Mouse (Mus musculus): ENCODE data around the gene Dusp16. TPM values are rescaled to one million over a fixed set of nuclear protein-coding genes. Genes with fewer than 3 reads are reported as not detected.
A peak's percentile ranks its signal among the peaks of the same experiment; 100 is the strongest.
"Not testable (repeated sequence)": the region's sequence is repeated elsewhere in the genome, so short reads cannot be mapped to it uniquely, and the experiment has no call there.

Dusp16 gene
- polyA plus RNA-seq, 1 experiment from 2014 or later, result 4.4 TPM

- no peak overlapping the region for H3K4me2 ChIP-seq
- no peak overlapping the region for H3K27ac ChIP-seq
- no peak overlapping the region for H3K4me3 ChIP-seq
- H3K9ac ChIP-seq, result no peak overlapping the region
- H3K9me3 ChIP-seq, result no peaks in the 10 kb centered on the region
- 91% methylated on average over 6 of the region's 6 CpGs for WGBS
- ATAC-seq (replicated peaks), result no peak
- no peaks in the 10 kb centered on the region for H3K27me3 ChIP-seq (replicated peaks)
- no peaks in the 10 kb centered on the region for H3K36me3 ChIP-seq (replicated peaks)
- H3K4me1 ChIP-seq, result no peaks in the 10 kb centered on the region
These were observed 91.2 kb downstream of the Dusp16 start for GRCm38 (mm10) chr6:134701211-134701602.

- Histone ChIP-seq H3K27me3 (replicated peaks) (no peaks in the 10 kb centered on the region), H3K27ac (no peak overlapping the region), H3K9ac (no peak overlapping the region), H3K4me3 (no peak overlapping the region), H3K36me3 (replicated peaks) (no peaks in the 10 kb centered on the region), H3K4me2 (no peak overlapping the region), H3K9me3 (no peaks in the 10 kb centered on the region), H3K4me1 (no peaks in the 10 kb centered on the region)
- no peak for ATAC-seq (replicated peaks)
- 68% methylated on average over 8 of the region's 8 CpGs for WGBS
These were observed 91.8 kb downstream of the Dusp16 start for GRCm38 (mm10) chr6:134700451-134701210.

- no peak for ATAC-seq (replicated peaks)
These were observed 94.2 kb downstream of the Dusp16 start for GRCm38 (mm10) chr6:134698243-134698642.

GRCm38 (mm10) chr6:134696554-134696953, 95.9 kb downstream of the Dusp16 start:
- Histone ChIP-seq H3K4me2 (no peak overlapping the region), H3K9ac (no peak overlapping the region), H3K27ac (no peak overlapping the region), H3K4me1 (no peaks in the 10 kb centered on the region), H3K27me3 (replicated peaks) (no peaks in the 10 kb centered on the region), H3K4me3 (no peak overlapping the region), H3K36me3 (replicated peaks) (no peaks in the 10 kb centered on the region), H3K9me3 (no peaks in the 10 kb centered on the region)
- no peak for ATAC-seq (replicated peaks)
- 80% methylated on average over 2 of the region's 2 CpGs for WGBS

More at GRCm38 (mm10) chr6:134698243-134698642, 94.2 kb downstream of the Dusp16 start:
- Histone ChIP-seq H3K9me3 (no peaks in the 10 kb centered on the region), H3K27ac (no peak overlapping the region), H3K36me3 (replicated peaks) (no peaks in the 10 kb centered on the region), H3K9ac (no peak overlapping the region), H3K4me2 (no peak overlapping the region), H3K4me3 (no peak overlapping the region), H3K27me3 (replicated peaks) (no peaks in the 10 kb centered on the region), H3K4me1 (no peaks in the 10 kb centered on the region)
- 92% methylated on average over 5 of the region's 5 CpGs for WGBS

- H3K36me3 ChIP-seq (replicated peaks), result no peaks in the 10 kb centered on the region
- no peaks in the 10 kb centered on the region for H3K27me3 ChIP-seq (replicated peaks)
- H3K4me2 ChIP-seq, result no peak overlapping the region
- H3K27ac ChIP-seq, result no peak overlapping the region
- H3K9ac ChIP-seq, result no peak overlapping the region
- no peak overlapping the region for H3K4me3 ChIP-seq
- WGBS, result 69% methylated on average over 4 of the region's 4 CpGs
- H3K4me1 ChIP-seq, result no peaks in the 10 kb centered on the region
- H3K9me3 ChIP-seq, result no peaks in the 10 kb centered on the region
- ATAC-seq (replicated peaks), result no peak
These were observed 96.3 kb downstream of the Dusp16 start for GRCm38 (mm10) chr6:134696146-134696545.

GRCm38 (mm10) chr6:134695625-134696024, 96.8 kb downstream of the Dusp16 start:
- Histone ChIP-seq H3K9me3 (no peaks in the 10 kb centered on the region), H3K27ac (no peak overlapping the region), H3K9ac (no peak overlapping the region), H3K4me2 (no peak overlapping the region), H3K36me3 (replicated peaks) (no peaks in the 10 kb centered on the region), H3K4me3 (no peak overlapping the region), H3K27me3 (replicated peaks) (no peaks in the 10 kb centered on the region), H3K4me1 (no peaks in the 10 kb centered on the region)
- ATAC-seq (replicated peaks), result no peak
- 92% methylated on average over 3 of the region's 3 CpGs for WGBS

- WGBS, result 96% methylated on average over 3 of the region's 3 CpGs
These were observed 97.4 kb downstream of the Dusp16 start for GRCm38 (mm10) chr6:134694988-134695387.

GRCm38 (mm10) chr6:134694498-134694897, 97.9 kb downstream of the Dusp16 start:
- 90% methylated on average over 6 of the region's 6 CpGs for WGBS
- no peak overlapping the region for H3K4me3 ChIP-seq
- H3K4me1 ChIP-seq, result no peaks in the 10 kb centered on the region
- H3K27me3 ChIP-seq (replicated peaks), result no peaks in the 10 kb centered on the region
- H3K4me2 ChIP-seq, result no peak overlapping the region
- no peak overlapping the region for H3K9ac ChIP-seq
- H3K36me3 ChIP-seq (replicated peaks), result no peaks in the 10 kb centered on the region
- no peaks in the 10 kb centered on the region for H3K9me3 ChIP-seq
- no peak for ATAC-seq (replicated peaks)
- H3K27ac ChIP-seq, result no peak overlapping the region

More at GRCm38 (mm10) chr6:134694988-134695387, 97.4 kb downstream of the Dusp16 start:
- no peak overlapping the region for H3K4me2 ChIP-seq
- H3K9me3 ChIP-seq, result no peaks in the 10 kb centered on the region
- no peak overlapping the region for H3K4me3 ChIP-seq
- no peaks in the 10 kb centered on the region for H3K36me3 ChIP-seq (replicated peaks)
- no peaks in the 10 kb centered on the region for H3K27me3 ChIP-seq (replicated peaks)
- no peak overlapping the region for H3K27ac ChIP-seq
- ATAC-seq (replicated peaks), result no peak
- no peak overlapping the region for H3K9ac ChIP-seq
- no peaks in the 10 kb centered on the region for H3K4me1 ChIP-seq

- 65% methylated on average over 6 of the region's 6 CpGs for WGBS
- peak; percentile 69 for ATAC-seq (replicated peaks)
- H3K9ac ChIP-seq, result no peak overlapping the region
- no peaks in the 10 kb centered on the region; the same call in 1 of the 2 replicates for H3K36me3 ChIP-seq (replicated peaks)
- H3K4me2 ChIP-seq, result no peak overlapping the region
- no peak overlapping the region for H3K4me3 ChIP-seq
- H3K4me1 ChIP-seq, result peaks cover 12% of the 10 kb centered on the region
- H3K9me3 ChIP-seq, result no peaks in the 10 kb centered on the region
- no peaks in the 10 kb centered on the region for H3K27me3 ChIP-seq (replicated peaks)
- H3K27ac ChIP-seq, result peak overlapping the region; percentile 45
These were observed 106.9 kb downstream of the Dusp16 start for GRCm38 (mm10) chr6:134685515-134685914.

- Histone ChIP-seq H3K9me3 (no peaks in the 10 kb centered on the region), H3K4me2 (no peak overlapping the region), H3K4me3 (no peak overlapping the region), H3K4me1 (peaks cover 12% of the 10 kb centered on the region), H3K27ac (peak overlapping the region; percentile 45; the same call in 1 of the 2 replicates), H3K27me3 (replicated peaks) (no peaks in the 10 kb centered on the region), H3K9ac (no peak overlapping the region), H3K36me3 (replicated peaks) (no peaks in the 10 kb centered on the region; the same call in 1 of the 2 replicates)
- 32% methylated on average over 2 of the region's 2 CpGs for WGBS
- peak; percentile 80 for ATAC-seq (replicated peaks)
These were observed 107.4 kb downstream of the Dusp16 start for GRCm38 (mm10) chr6:134685040-134685439.

GRCm38 (mm10) chr6:134684354-134684915, 108.0 kb downstream of the Dusp16 start:
- WGBS, result 75% methylated on average over 6 of the region's 6 CpGs
- H3K9ac ChIP-seq, result no peak overlapping the region
- H3K36me3 ChIP-seq (replicated peaks), result no peaks in the 10 kb centered on the region; the same call in 1 of the 2 replicates
- H3K27me3 ChIP-seq (replicated peaks), result no peaks in the 10 kb centered on the region
- no peak overlapping the region for H3K4me2 ChIP-seq
- H3K9me3 ChIP-seq, result no peaks in the 10 kb centered on the region
- no peak overlapping the region; the same call in 1 of the 2 replicates for H3K27ac ChIP-seq
- H3K4me1 ChIP-seq, result peaks cover 12% of the 10 kb centered on the region
- no peak; the same call in 1 of the 2 replicates for ATAC-seq (replicated peaks)
- no peak overlapping the region for H3K4me3 ChIP-seq

- not testable (repeated sequence) for H3K36me3 ChIP-seq (replicated peaks); H3K4me2 ChIP-seq; ATAC-seq (replicated peaks); H3K27ac ChIP-seq; H3K9ac ChIP-seq; H3K27me3 ChIP-seq (replicated peaks); H3K4me3 ChIP-seq; H3K4me1 ChIP-seq; H3K9me3 ChIP-seq
- 90% methylated on average over 4 of the region's 4 CpGs for WGBS
These were observed 113.1 kb downstream of the Dusp16 start for GRCm38 (mm10) chr6:134679330-134679729.

- H3K9ac ChIP-seq, result no peak overlapping the region
- no peaks in the 10 kb centered on the region for H3K9me3 ChIP-seq
- no peaks in the 10 kb centered on the region for H3K36me3 ChIP-seq (replicated peaks)
- no peaks in the 10 kb centered on the region for H3K4me1 ChIP-seq
- WGBS, result 83% methylated on average over 3 of the region's 3 CpGs
- no peak overlapping the region for H3K27ac ChIP-seq
- no peak overlapping the region for H3K4me2 ChIP-seq
- no peak for ATAC-seq (replicated peaks)
- no peaks in the 10 kb centered on the region for H3K27me3 ChIP-seq (replicated peaks)
- H3K4me3 ChIP-seq, result no peak overlapping the region
These were observed 114.4 kb downstream of the Dusp16 start for GRCm38 (mm10) chr6:134678037-134678436.

Data from midbrain, embryonic 15.5 days (tissue).